Mouse (Mus musculus) midbrain, embryonic 15.5 days (tissue): ENCODE data around the gene Wdfy1. TPM values are rescaled to one million over a fixed set of nuclear protein-coding genes. Genes with fewer than 3 reads are reported as not detected.
A peak's percentile ranks its signal among the peaks of the same experiment; 100 is the strongest.

Source experiments
- ATAC-seq: fragments of 200-750 bp; cut with Nextera tagmentation; replicated peaks from 2 replicates; pipeline ENCODE4 v1.8.0; 2017; ENCODE audit warnings: moderate TSS enrichment
- H3K27ac ChIP-seq: fragments of 300-500 bp; sonication (generic); 2 replicates; pipeline ENCODE4 v1.5.1; 2015; ENCODE audit warnings: mild to moderate bottlenecking, inconsistent platforms
- H3K27me3 ChIP-seq: fragments of 300-500 bp; sonication (generic); replicated peaks from 2 replicates; pipeline ENCODE4 v1.6.1; 2015; ENCODE audit warnings: inconsistent platforms
- H3K36me3 ChIP-seq: fragments of 300-500 bp; sonication (generic); replicated peaks from 2 replicates; pipeline ENCODE4 v1.6.1; 2015; ENCODE audit warnings: inconsistent platforms
- H3K4me1 ChIP-seq: fragments of 300-500 bp; sonication (generic); 2 replicates; pipeline ENCODE4 v1.6.1; 2015; ENCODE audit warnings: inconsistent platforms
- H3K4me2 ChIP-seq: fragments of 300-500 bp; sonication (generic); 2 replicates; pipeline ENCODE4 v1.6.1; 2015; ENCODE audit warnings: inconsistent platforms, mild to moderate bottlenecking, moderate library complexity
- H3K4me3 ChIP-seq: fragments of 300-500 bp; sonication (generic); 2 replicates; pipeline ENCODE4 v1.5.1; 2015; ENCODE audit warnings: mild to moderate bottlenecking, inconsistent platforms
- H3K9ac ChIP-seq: fragments of 300-500 bp; sonication (generic); 2 replicates; pipeline ENCODE4 v1.6.1; 2015; ENCODE audit warnings: mild to moderate bottlenecking, inconsistent platforms
- H3K9me3 ChIP-seq: fragments of 300-500 bp; sonication (generic); 2 replicates; pipeline ENCODE4 v1.6.1; 2016; ENCODE audit warnings: inconsistent platforms
- WGBS: fragments of 180-500 bp; shearing (Covaris S2); methylation state at CpG from one replicate; pipeline ENCODE4 v1.1.7; 2015; ENCODE audit warnings: mixed read lengths; 5-methylcytosine and 5-hydroxymethylcytosine counted together
- polyA plus RNA-seq: library from polyadenylated mRNA; unstranded; fragments of >200 nt; fragmentation: Nextera tagmentation; extraction: Ambion mirVana; gene quantifications from 2 replicates; pipeline ENCODE4 v1.2.1, GENCODE M21; 2015

Wdfy1 gene
- polyA plus RNA-seq, 1 experiment from 2014 or later, result 153 TPM

DNA sequence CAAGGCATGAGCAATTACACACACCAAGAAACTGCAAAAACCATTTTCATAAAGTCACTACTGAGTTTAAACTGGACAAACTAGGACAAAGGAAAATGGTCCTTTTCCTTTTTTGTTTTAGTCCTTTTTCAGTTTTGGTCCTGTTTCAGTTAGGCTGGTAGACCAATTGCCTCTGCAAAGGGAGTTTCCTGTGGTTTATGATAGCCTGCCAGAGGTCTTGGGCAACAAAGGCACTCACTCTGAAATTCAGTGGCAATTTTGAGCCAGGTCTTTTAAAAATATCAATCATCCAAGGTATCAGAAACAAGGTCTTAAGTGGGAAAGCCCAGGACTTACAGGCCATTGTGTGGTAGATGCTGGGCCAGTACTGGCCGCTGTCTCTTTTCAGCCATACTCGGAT is 36.2 kb downstream of the Wdfy1 start:
- WGBS, result 84% methylated on average over 2 of the region's 2 CpGs

DNA sequence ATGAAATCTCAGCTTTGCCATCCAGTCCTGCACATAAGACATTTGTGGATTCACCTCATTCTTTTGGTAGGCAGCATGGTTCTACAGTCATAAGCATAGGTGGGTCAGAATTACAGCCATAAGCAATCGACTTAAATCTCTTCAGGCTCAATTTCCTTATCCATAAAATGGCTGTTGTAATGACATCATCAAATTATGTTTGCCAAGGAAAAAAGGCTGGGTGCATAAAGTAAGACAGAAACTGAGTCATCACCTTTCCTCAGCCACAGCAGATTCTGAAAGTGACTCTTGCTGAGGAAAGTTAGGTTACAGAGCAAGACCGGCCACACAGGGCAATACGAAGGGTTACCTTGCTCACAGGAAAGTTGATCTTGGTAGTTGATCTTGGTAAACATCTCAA is 39.5 kb downstream of the Wdfy1 start:
- Histone ChIP-seq H3K4me2 (no peak overlapping the region), H3K36me3 (no peaks in the 10 kb centered on the region; the same call in 1 of the 2 replicates)
- WGBS, result 90% methylated on average over 3 of the region's 3 CpGs

More for the DNA sequence above, 36.2 kb downstream of the Wdfy1 start:
- no peak overlapping the region for H3K4me2 ChIP-seq
- no peak for ATAC-seq
- H3K4me3 ChIP-seq, result no peak overlapping the region
- no peaks in the 10 kb centered on the region for H3K27me3 ChIP-seq
- H3K9ac ChIP-seq, result no peak overlapping the region
- H3K4me1 ChIP-seq, result no peaks in the 10 kb centered on the region
- H3K9me3 ChIP-seq, result no peaks in the 10 kb centered on the region
- H3K36me3 ChIP-seq, result no peaks in the 10 kb centered on the region; the same call in 1 of the 2 replicates
- no peak overlapping the region for H3K27ac ChIP-seq

GRCm38 (mm10) chr1:79734794-79735193 is 41.1 kb downstream of the Wdfy1 start:
- no peak for ATAC-seq
- Histone ChIP-seq H3K4me1 (no peaks in the 10 kb centered on the region), H3K36me3 (no peaks in the 10 kb centered on the region; the same call in 1 of the 2 replicates), H3K27ac (no peak overlapping the region), H3K9ac (no peak overlapping the region), H3K27me3 (no peaks in the 10 kb centered on the region), H3K4me3 (no peak overlapping the region), H3K4me2 (no peak overlapping the region), H3K9me3 (no peaks in the 10 kb centered on the region)
- 85% methylated on average over 5 of the region's 5 CpGs for WGBS

More for the DNA sequence above, 39.5 kb downstream of the Wdfy1 start:
- H3K27me3 ChIP-seq, result no peaks in the 10 kb centered on the region
- H3K27ac ChIP-seq, result no peak overlapping the region
- no peak for ATAC-seq
- no peaks in the 10 kb centered on the region for H3K4me1 ChIP-seq
- H3K9ac ChIP-seq, result no peak overlapping the region
- H3K9me3 ChIP-seq, result no peaks in the 10 kb centered on the region
- no peak overlapping the region for H3K4me3 ChIP-seq

DNA sequence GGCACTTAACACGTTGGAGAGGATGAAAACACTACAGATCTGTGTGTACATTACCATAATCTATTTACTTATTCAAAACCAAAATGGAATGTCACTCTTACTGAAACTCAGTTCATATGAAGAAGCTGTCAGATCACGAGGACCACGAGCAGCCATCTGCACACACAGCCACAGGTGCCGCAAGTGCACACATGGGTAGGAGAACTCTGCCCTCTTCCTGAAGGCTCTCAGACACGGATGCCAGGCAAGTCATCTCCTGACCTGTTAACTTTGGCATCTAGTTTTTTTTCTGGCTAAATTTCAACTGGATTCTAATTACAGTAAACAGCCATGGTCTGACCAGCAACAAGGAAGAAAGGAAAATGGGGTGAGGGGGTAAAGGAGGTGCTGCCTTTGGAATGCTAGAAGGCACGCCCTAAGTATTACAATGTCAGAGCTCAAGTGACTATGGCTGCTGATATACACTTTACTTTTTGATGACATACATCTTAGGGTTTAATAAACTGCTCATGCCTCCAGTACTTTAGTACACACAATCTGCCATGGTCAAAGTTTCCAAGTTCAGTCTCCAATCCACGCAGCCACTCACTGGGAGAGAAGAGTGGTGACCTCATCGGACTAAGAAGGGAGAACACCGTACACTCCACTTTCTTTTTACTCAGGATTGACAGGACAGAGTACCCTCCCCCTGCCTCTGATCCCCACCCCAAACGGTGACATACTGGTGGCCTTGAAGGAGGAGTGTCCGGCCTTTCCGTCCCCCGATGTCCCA is 61.6 kb downstream of the Wdfy1 start:
- no peaks in the 10 kb centered on the region for H3K9me3 ChIP-seq
- no peak overlapping the region for H3K4me3 ChIP-seq
- H3K9ac ChIP-seq, result no peak overlapping the region
- H3K4me2 ChIP-seq, result no peak overlapping the region
- no peaks in the 10 kb centered on the region for H3K27me3 ChIP-seq
- WGBS, result 88% methylated on average over 13 of the region's 13 CpGs
- H3K27ac ChIP-seq, result no peak overlapping the region
- no peak for ATAC-seq
- no peaks in the 10 kb centered on the region; the same call in 1 of the 2 replicates for H3K36me3 ChIP-seq
- H3K4me1 ChIP-seq, result peaks cover 8% of the 10 kb centered on the region

GRCm38 (mm10) chr1:79713081-79713480 is 62.9 kb downstream of the Wdfy1 start:
- Histone ChIP-seq H3K27me3 (no peaks in the 10 kb centered on the region), H3K4me2 (no peak overlapping the region), H3K9me3 (no peaks in the 10 kb centered on the region), H3K4me1 (peaks cover 8% of the 10 kb centered on the region), H3K9ac (no peak overlapping the region), H3K27ac (no peak overlapping the region), H3K36me3 (no peaks in the 10 kb centered on the region; the same call in 1 of the 2 replicates), H3K4me3 (no peak overlapping the region)
- ATAC-seq, result no peak
- 91% methylated on average over 5 of the region's 5 CpGs for WGBS

DNA sequence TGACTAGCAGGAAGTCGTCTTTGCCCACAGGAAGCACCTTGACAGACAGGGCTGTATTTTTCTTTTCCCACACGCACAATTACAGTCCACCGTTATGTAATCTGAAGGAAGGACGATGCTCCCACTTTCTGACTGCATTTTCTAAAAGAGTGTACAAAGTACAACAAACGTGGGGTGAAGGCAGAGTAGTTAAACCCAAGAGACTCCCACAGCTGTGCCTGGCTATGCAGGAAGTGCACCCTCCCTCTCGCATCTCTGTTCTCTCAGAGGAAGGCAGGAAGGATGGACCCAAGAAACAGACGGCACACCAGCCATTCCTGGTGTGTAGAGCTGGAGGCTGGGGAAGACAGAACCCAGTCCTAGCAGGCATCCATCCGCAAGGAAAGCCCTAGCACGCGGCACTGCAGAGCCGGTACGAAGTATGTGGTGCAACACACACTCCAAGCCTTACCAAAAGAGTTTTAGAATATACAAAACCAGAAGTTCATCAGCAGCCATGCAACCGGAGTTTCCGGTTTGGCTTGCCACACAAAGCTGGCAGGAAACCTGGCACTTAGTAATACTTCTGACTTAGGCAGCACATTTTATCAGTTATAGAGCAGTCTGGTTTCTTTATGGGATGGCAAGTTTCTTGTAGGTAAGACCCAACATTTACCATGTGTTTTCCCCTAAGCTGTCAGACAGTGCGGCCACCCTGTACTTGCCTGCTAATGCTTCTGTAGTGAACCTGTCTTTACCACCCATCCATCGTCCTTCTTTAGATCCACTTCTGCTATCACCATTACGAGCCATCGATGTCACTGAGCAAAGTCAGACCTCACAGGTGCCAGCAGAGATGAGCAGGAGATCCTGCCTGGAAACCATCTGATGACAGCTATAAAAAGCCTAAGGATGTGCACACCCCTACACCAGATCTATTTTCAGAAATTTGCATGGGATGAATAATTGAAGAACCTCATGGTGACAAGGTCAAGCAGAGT is 64.5 kb downstream of the Wdfy1 start:
- no peak overlapping the region for H3K9ac ChIP-seq
- ATAC-seq, result no peak

GRCm38 (mm10) chr1:79710678-79711077 is 65.3 kb downstream of the Wdfy1 start:
- Histone ChIP-seq H3K9ac (no peak overlapping the region), H3K4me2 (no peak overlapping the region), H3K4me3 (no peak overlapping the region), H3K27me3 (no peaks in the 10 kb centered on the region), H3K9me3 (no peaks in the 10 kb centered on the region), H3K27ac (no peak overlapping the region), H3K36me3 (peaks cover 4% of the 10 kb centered on the region), H3K4me1 (peaks cover 8% of the 10 kb centered on the region)
- ATAC-seq, result 0 out of 2 replicates have a peak, but pooled peaks have one; percentile 30
- WGBS, result 54% methylated on average over 4 of the region's 4 CpGs

More for the DNA sequence above, 64.5 kb downstream of the Wdfy1 start:
- no peak overlapping the region for H3K4me2 ChIP-seq
- no peaks in the 10 kb centered on the region for H3K27me3 ChIP-seq
- H3K36me3 ChIP-seq, result no peaks in the 10 kb centered on the region; the same call in 1 of the 2 replicates
- peaks cover 8% of the 10 kb centered on the region for H3K4me1 ChIP-seq
- H3K27ac ChIP-seq, result 0 out of 2 replicates have a peak overlapping the region, but pooled peaks have one; percentile 15
- H3K9me3 ChIP-seq, result no peaks in the 10 kb centered on the region
- H3K4me3 ChIP-seq, result no peak overlapping the region
- WGBS, result 85% methylated on average over 18 of the region's 18 CpGs

GRCm38 (mm10) chr1:79710216-79710615 is 65.7 kb downstream of the Wdfy1 start:
- 79% methylated on average over 8 of the region's 8 CpGs for WGBS
- H3K27ac ChIP-seq, result no peak overlapping the region
- H3K9me3 ChIP-seq, result no peaks in the 10 kb centered on the region
- no peak overlapping the region for H3K4me2 ChIP-seq
- peaks cover 4% of the 10 kb centered on the region for H3K36me3 ChIP-seq
- H3K4me3 ChIP-seq, result no peak overlapping the region
- ATAC-seq, result no peak
- H3K9ac ChIP-seq, result no peak overlapping the region
- H3K4me1 ChIP-seq, result peaks cover 8% of the 10 kb centered on the region
- no peaks in the 10 kb centered on the region for H3K27me3 ChIP-seq

GRCm38 (mm10) chr1:79707383-79707782 is 68.6 kb downstream of the Wdfy1 start:
- H3K9me3 ChIP-seq, result no peaks in the 10 kb centered on the region
- H3K27me3 ChIP-seq, result no peaks in the 10 kb centered on the region
- H3K36me3 ChIP-seq, result peaks cover 23% of the 10 kb centered on the region
- H3K4me2 ChIP-seq, result no peak overlapping the region
- H3K4me3 ChIP-seq, result no peak overlapping the region
- no peak for ATAC-seq
- H3K9ac ChIP-seq, result no peak overlapping the region
- peaks cover 8% of the 10 kb centered on the region for H3K4me1 ChIP-seq
- WGBS, result 89% methylated on average over 9 of the region's 9 CpGs
- no peak overlapping the region for H3K27ac ChIP-seq

- Histone ChIP-seq H3K4me2 (no peak overlapping the region), H3K4me3 (no peak overlapping the region), H3K27ac (no peak overlapping the region), H3K4me1 (peaks cover 8% of the 10 kb centered on the region), H3K9ac (no peak overlapping the region), H3K36me3 (peaks cover 25% of the 10 kb centered on the region), H3K27me3 (no peaks in the 10 kb centered on the region), H3K9me3 (no peaks in the 10 kb centered on the region)
- no peak for ATAC-seq
- 79% methylated on average over 3 of the region's 3 CpGs for WGBS
Observed at GRCm38 (mm10) chr1:79706707-79707106, 69.2 kb downstream of the Wdfy1 start.

- H3K27me3 ChIP-seq, result no peaks in the 10 kb centered on the region
- no peaks in the 10 kb centered on the region for H3K9me3 ChIP-seq
- no peak for ATAC-seq
- no peak overlapping the region for H3K4me3 ChIP-seq
- 97% methylated on average over 2 of the region's 2 CpGs for WGBS
- no peak overlapping the region for H3K27ac ChIP-seq
- H3K4me2 ChIP-seq, result no peak overlapping the region
- H3K36me3 ChIP-seq, result peaks cover 29% of the 10 kb centered on the region
- H3K4me1 ChIP-seq, result no peaks in the 10 kb centered on the region
- H3K9ac ChIP-seq, result no peak overlapping the region
Observed at GRCm38 (mm10) chr1:79704672-79705071, 71.3 kb downstream of the Wdfy1 start.

DNA sequence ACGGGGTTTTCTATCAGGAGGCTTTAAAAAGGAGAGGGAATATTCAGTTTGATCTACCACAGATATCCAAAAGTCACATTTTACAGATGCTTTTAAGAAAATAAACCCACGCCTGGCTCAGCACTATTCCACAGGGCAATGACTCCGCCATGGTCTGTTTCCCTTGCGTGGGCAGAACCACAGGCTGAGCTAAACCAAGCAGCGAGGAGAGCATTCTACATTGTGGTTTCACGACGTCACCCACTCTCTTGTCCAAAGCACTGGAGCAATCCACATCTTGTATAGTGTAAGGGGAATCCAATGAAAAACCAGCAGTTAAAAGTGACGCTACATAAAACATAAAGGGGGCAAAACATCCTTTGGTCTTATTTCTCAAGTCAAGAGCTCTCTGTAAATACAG is 72.4 kb downstream of the Wdfy1 start:
- Histone ChIP-seq H3K9ac (no peak overlapping the region), H3K36me3 (peaks cover 29% of the 10 kb centered on the region), H3K4me3 (no peak overlapping the region), H3K9me3 (no peaks in the 10 kb centered on the region), H3K27ac (no peak overlapping the region), H3K27me3 (no peaks in the 10 kb centered on the region), H3K4me1 (no peaks in the 10 kb centered on the region), H3K4me2 (no peak overlapping the region)
- no peak for ATAC-seq
- WGBS, result 92% methylated on average over 8 of the region's 8 CpGs
